Mouse (Mus musculus) hindlimb bud, embryonic 11.5 days (tissue): ENCODE results near the gene Prps2.
"Not testable (repeated sequence)": the region's sequence is repeated elsewhere in the genome, so short reads cannot be mapped to it uniquely, and the experiment has no call there.

Experiments
- DNase-seq: peaks from one replicate; pipeline ENCODE4 v3.0.0-alpha.2; 2012; ENCODE audit warnings: low read depth, low spot score; ENCODE audit errors: extremely low spot score

The Prps2 gene

GRCm38 (mm10) chrX:167328519-167328918 lies 54.0 kb downstream of the Prps2 start:
- DNase-seq, result no peak

- no peak for DNase-seq
Observed at GRCm38 (mm10) chrX:167323742-167324141, 58.8 kb downstream of the Prps2 start.

DNA sequence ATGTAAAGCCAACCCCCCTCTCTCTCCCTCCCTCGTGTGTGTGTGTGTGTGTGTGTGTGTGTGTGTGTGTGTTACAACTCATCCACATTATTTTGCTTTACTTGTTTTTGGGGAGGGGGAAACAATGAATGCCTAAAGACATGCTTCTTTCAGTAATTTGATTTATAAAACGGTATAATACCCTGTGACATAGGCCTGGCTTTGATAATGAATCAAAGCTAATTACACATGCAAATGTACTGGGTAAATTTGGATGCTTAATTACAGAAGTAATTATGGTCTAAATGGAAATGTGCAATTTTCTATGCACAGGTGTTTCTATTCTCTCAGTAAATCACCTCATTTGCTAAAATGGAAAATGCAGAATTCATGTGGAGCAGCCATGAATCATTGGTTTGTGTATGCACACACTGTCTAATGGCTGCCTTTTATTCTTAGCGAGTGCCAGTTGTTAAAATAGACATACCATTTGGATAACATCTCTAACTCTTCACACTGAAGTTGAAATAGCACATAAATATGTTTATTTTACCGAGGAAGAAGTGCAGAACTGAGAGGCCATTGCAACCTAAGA lies 61.2 kb downstream of the Prps2 start:
- DNase-seq, result no peak

DNA sequence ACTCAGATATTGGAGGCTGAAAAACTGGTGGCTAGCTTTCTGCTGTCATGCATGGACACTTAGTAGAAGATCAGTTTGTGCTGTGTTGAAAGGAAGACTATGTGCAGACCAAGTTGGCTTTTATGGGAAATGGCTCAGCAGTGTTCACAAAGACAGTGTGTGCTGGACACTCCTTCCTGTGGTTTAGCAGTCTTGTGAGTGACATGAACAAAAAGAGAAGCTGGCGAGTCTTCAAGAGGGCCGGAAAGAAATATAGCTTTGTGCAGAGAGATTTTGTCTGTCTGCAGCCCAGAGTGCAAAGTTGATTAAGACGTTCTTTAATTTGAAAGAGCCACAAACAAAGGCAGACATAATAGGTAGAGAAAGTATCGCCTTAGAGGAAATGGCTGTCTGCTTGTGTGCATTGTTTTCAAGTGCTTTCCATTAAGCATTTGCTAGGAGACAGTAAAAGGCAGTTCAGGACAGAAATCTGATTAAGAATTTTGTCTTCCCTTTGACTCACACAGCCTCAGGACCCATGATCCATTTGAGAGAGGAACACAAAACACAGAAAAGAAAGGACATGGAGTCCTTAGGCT lies 63.6 kb downstream of the Prps2 start:
- no peak for DNase-seq

DNA sequence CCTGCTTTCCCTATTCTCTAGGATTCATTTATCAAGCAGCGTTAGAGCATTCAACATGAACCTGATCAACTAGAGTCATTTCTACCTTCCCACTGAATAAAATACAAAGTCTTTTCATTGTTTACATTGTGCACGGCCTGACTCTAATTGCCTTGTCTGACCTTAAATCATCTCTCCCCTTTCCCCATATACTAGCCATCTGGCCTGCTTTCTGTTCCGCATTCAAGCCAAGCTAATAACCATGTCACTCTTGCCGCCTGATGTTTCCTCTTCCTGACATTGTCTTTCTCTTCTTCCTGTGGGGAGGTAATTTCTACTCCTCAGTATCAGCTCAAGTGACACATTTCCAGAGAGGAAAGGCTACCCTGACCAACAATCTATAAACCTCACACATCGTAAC lies 66.8 kb downstream of the Prps2 start:
- no peak for DNase-seq

DNA sequence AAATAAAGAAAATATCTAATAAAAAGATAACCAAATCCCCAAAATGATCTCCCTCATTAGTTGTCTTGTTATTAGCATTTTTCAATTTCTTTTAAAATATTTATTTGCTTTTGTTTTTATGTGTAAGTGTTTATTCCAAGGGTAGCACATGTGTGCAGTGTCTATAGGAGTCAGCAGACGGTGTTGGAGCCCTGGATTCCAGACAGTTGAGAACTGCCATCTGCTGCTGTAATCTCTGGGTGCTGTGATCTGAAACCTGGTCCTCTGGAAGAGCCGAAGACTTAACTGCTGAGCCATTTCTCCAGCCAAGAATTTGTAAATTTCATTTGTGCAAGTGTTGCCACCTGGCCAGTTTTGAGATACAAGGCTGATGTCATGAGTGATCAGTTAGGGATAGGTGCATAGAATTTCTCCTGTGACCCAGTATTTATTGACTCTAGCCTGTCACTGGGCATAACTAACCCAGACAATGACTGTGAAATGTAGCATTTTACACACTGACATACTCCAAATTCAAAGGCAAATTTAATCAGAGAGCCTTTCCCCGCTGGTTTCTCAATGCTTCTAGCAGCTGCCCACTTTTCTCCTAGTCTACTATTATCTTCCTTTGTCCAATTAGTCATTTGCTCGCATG lies 67.3 kb downstream of the Prps2 start:
- DNase-seq, result no peak

DNA sequence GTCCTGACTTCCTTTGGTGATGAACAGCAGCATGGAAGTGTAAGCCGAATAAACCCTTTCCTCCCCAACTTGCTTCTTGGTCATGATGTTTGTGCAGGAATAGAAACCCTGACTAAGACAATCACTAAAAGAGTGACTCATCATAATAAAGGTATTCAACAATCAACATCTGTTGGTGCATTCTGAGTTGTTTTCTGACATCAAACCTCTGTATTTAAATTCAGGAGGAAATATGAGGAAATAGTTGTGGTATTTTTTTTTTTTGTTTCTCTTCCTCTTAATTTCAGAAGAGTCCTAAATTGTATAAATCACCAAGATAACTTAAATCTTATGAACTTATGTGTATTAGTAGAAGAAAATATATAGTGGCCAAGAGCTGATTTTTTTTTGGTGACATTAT lies 80.5 kb downstream of the Prps2 start:
- not testable (repeated sequence) for DNase-seq
